Mouse (Mus musculus) hindbrain, embryonic 16.5 days (tissue): ENCODE measurements around the gene Gm49369. TPM values are rescaled to one million over a fixed set of nuclear protein-coding genes. Genes with fewer than 3 reads are reported as not detected.
A peak's percentile ranks its signal among the peaks of the same experiment; 100 is the strongest.

ENCODE experiments used
- ATAC-seq: fragments of 200-750 bp; cut with Nextera tagmentation; 2 replicates; pipeline ENCODE4 v1.8.0; 2017; ENCODE audit warnings: moderate TSS enrichment, moderate library complexity
- H3K27ac ChIP-seq: fragments of 300-500 bp; sonication (generic); 2 replicates; pipeline ENCODE4 v1.5.1; 2014; ENCODE audit warnings: low read depth, mild to moderate bottlenecking, control low read depth, low read length, moderate library complexity
- H3K27me3 ChIP-seq: fragments of 300-500 bp; sonication (generic); replicated peaks from 2 replicates; pipeline ENCODE4 v1.6.1; 2014; ENCODE audit warnings: low read length; ENCODE audit not compliant: control insufficient read depth, insufficient read depth
- H3K36me3 ChIP-seq: fragments of 300-500 bp; sonication (generic); 2 replicates; pipeline ENCODE4 v1.6.1; 2014; ENCODE audit warnings: mild to moderate bottlenecking, low read length, moderate library complexity, mixed read lengths; ENCODE audit not compliant: control insufficient read depth, insufficient read depth
- H3K4me1 ChIP-seq: fragments of 300-500 bp; sonication (generic); 2 replicates; pipeline ENCODE4 v1.6.1; 2014; ENCODE audit warnings: low read depth, low read length; ENCODE audit not compliant: control insufficient read depth, insufficient read depth
- H3K4me2 ChIP-seq: fragments of 300-500 bp; sonication (generic); 2 replicates; pipeline ENCODE4 v1.6.1; 2014; ENCODE audit warnings: mild to moderate bottlenecking, low read length, control low read depth, moderate library complexity
- H3K4me3 ChIP-seq: fragments of 300-500 bp; sonication (generic); 2 replicates; pipeline ENCODE4 v1.5.1; 2014; ENCODE audit warnings: mild to moderate bottlenecking, low read length, control low read depth, moderate library complexity
- H3K9ac ChIP-seq: fragments of 300-500 bp; sonication (generic); 2 replicates; pipeline ENCODE4 v1.6.1; 2014; ENCODE audit warnings: low read depth, mild to moderate bottlenecking, control low read depth, low read length, moderate library complexity
- H3K9me3 ChIP-seq: fragments of 300-500 bp; sonication (generic); 2 replicates; pipeline ENCODE4 v1.6.1; 2014; ENCODE audit warnings: mild to moderate bottlenecking, low read length, moderate library complexity; ENCODE audit not compliant: control insufficient read depth
- WGBS: fragments of 180-500 bp; shearing (Covaris S2); extraction: QIAGEN DNeasy Blood & Tissue Kit; methylation state at CpG from one replicate; pipeline ENCODE4 v1.1.7; 2014; 5-methylcytosine and 5-hydroxymethylcytosine counted together
- polyA plus RNA-seq: library from polyadenylated mRNA; unstranded; fragments of >200 nt; fragmentation: Nextera tagmentation; extraction: Ambion mirVana; gene quantifications from 2 replicates; pipeline ENCODE4 v1.2.1, GENCODE M21; 2015

Gm49369 gene
- polyA plus RNA-seq, 1 experiment from 2014 or later, result 6.4 TPM

GRCm38 (mm10) chr7:142389961-142390650 is 7.6 kb upstream of the Gm49369 start:
- H3K36me3 ChIP-seq, result no peaks in the 10 kb centered on the region
- 94% methylated on average over 3 of the region's 3 CpGs for WGBS
- H3K4me3 ChIP-seq, result no peak overlapping the region
- H3K4me1 ChIP-seq, result peaks cover 15% of the 10 kb centered on the region
- no peaks in the 10 kb centered on the region for H3K9me3 ChIP-seq
- no peak overlapping the region for H3K4me2 ChIP-seq
- no peak overlapping the region for H3K27ac ChIP-seq
- H3K27me3 ChIP-seq, result no peaks in the 10 kb centered on the region
- ATAC-seq, result no peak
- no peak overlapping the region for H3K9ac ChIP-seq

GRCm38 (mm10) chr7:142388740-142389139 is 6.3 kb upstream of the Gm49369 start:
- Histone ChIP-seq H3K9ac (no peak overlapping the region), H3K27me3 (no peaks in the 10 kb centered on the region), H3K4me3 (no peak overlapping the region), H3K9me3 (no peaks in the 10 kb centered on the region), H3K36me3 (peaks cover 11% of the 10 kb centered on the region), H3K27ac (no peak overlapping the region), H3K4me1 (peaks cover 15% of the 10 kb centered on the region), H3K4me2 (no peak overlapping the region)
- no peak for ATAC-seq
- WGBS, result 95% methylated on average over 2 of the region's 2 CpGs

GRCm38 (mm10) chr7:142388198-142388597 is 5.7 kb upstream of the Gm49369 start:
- peaks cover 15% of the 10 kb centered on the region for H3K4me1 ChIP-seq
- H3K4me2 ChIP-seq, result peak overlapping the region; percentile 84
- H3K4me3 ChIP-seq, result peak overlapping the region; percentile 84
- H3K36me3 ChIP-seq, result peaks cover 16% of the 10 kb centered on the region
- peak overlapping the region; percentile 49 for H3K9ac ChIP-seq
- peak; percentile 41 for ATAC-seq
- no peaks in the 10 kb centered on the region for H3K9me3 ChIP-seq
- H3K27me3 ChIP-seq, result no peaks in the 10 kb centered on the region
- 89% methylated on average over 1 of the region's 1 CpGs for whole genome bisulfite sequencing
- peak overlapping the region; percentile 77 for H3K27ac ChIP-seq

- ATAC-seq, result peak; percentile 98
- Histone ChIP-seq H3K4me3 (peak within 1 kb of the TSS; percentile 84), H3K36me3 (peaks cover 20% of the 10 kb centered on the region), H3K27me3 (no peaks in the 10 kb centered on the region), H3K9me3 (no peaks in the 10 kb centered on the region), H3K4me2 (peak within 1 kb of the TSS; percentile 84), H3K27ac (peak within 1 kb of the TSS; percentile 77), H3K4me1 (peaks cover 15% of the 10 kb centered on the region), H3K9ac (peak within 1 kb of the TSS; percentile 86)
- under 1% methylated on average over 51 of the region's 55 CpGs for WGBS
These were observed 5.1 kb upstream of the Gm49369 start, which contains the start of gene Ctsd for GRCm38 (mm10) chr7:142387419-142388148. TSS of gene Ctsd (minus strand) at chr7:142388038.

GRCm38 (mm10) chr7:142386621-142387201 is 4.2 kb upstream of the Gm49369 start:
- Histone ChIP-seq H3K36me3 (peaks cover 27% of the 10 kb centered on the region), H3K4me3 (peak overlapping the region; percentile 84), H3K9me3 (no peaks in the 10 kb centered on the region), H3K27ac (no peak overlapping the region), H3K4me1 (peaks cover 15% of the 10 kb centered on the region), H3K9ac (peak overlapping the region; percentile 86), H3K4me2 (peak overlapping the region; percentile 84), H3K27me3 (no peaks in the 10 kb centered on the region)
- no peak for ATAC-seq
- 68% methylated on average over 6 of the region's 6 CpGs for WGBS

GRCm38 (mm10) chr7:142385742-142386403 is 3.4 kb upstream of the Gm49369 start:
- H3K27me3 ChIP-seq, result no peaks in the 10 kb centered on the region
- H3K4me2 ChIP-seq, result peak overlapping the region; percentile 84
- peaks cover 15% of the 10 kb centered on the region for H3K4me1 ChIP-seq
- WGBS, result 85% methylated on average over 3 of the region's 3 CpGs
- H3K36me3 ChIP-seq, result peaks cover 35% of the 10 kb centered on the region
- no peak overlapping the region; the same call in 1 of the 2 replicates for H3K4me3 ChIP-seq
- no peak overlapping the region for H3K27ac ChIP-seq
- ATAC-seq, result no peak
- H3K9me3 ChIP-seq, result no peaks in the 10 kb centered on the region
- H3K9ac ChIP-seq, result no peak overlapping the region

- H3K36me3 ChIP-seq, result peaks cover 51% of the 10 kb centered on the region
- no peaks in the 10 kb centered on the region for H3K27me3 ChIP-seq
- no peak for ATAC-seq
- H3K4me2 ChIP-seq, result no peak overlapping the region
- H3K27ac ChIP-seq, result no peak overlapping the region
- H3K9me3 ChIP-seq, result no peaks in the 10 kb centered on the region
- H3K4me1 ChIP-seq, result peaks cover 15% of the 10 kb centered on the region
- WGBS, result 93% methylated on average over 10 of the region's 10 CpGs
- H3K9ac ChIP-seq, result no peak overlapping the region
- H3K4me3 ChIP-seq, result no peak overlapping the region
These were observed 1.8 kb upstream of the Gm49369 start for GRCm38 (mm10) chr7:142384306-142384705.

- Histone ChIP-seq H3K4me1 (peaks cover 5% of the 10 kb centered on the region), H3K9me3 (no peaks in the 10 kb centered on the region), H3K36me3 (peaks cover 75% of the 10 kb centered on the region), H3K27ac (no peak overlapping the region), H3K4me3 (no peak overlapping the region), H3K4me2 (no peak overlapping the region), H3K27me3 (no peaks in the 10 kb centered on the region), H3K9ac (no peak overlapping the region)
- no peak for ATAC-seq
- 86% methylated on average over 4 of the region's 4 CpGs for WGBS
These were observed 1.3 kb downstream of the Gm49369 start for GRCm38 (mm10) chr7:142381175-142381574.

- H3K4me3 ChIP-seq, result no peak overlapping the region
- 87% methylated on average over 6 of the region's 6 CpGs for WGBS
- no peak overlapping the region for H3K4me2 ChIP-seq
- no peaks in the 10 kb centered on the region for H3K4me1 ChIP-seq
- peaks cover 72% of the 10 kb centered on the region for H3K36me3 ChIP-seq
- no peak overlapping the region for H3K27ac ChIP-seq
- H3K27me3 ChIP-seq, result no peaks in the 10 kb centered on the region
- no peak for ATAC-seq
- H3K9me3 ChIP-seq, result no peaks in the 10 kb centered on the region
- no peak overlapping the region for H3K9ac ChIP-seq
These were observed 3.3 kb downstream of the Gm49369 start for GRCm38 (mm10) chr7:142379186-142379585.
